Mouse (Mus musculus): Measurements from ENCODE around the gene Pmm1.

GRCm38 (mm10) chr15:81936679-81937078, 24.1 kb downstream of the Pmm1 start, which contains the start of gene Csdc2:
- TF ChIP-seq CTCF (IDR thresholded peaks at IDR 0.05; ENCODE audit: borderline replicate concordance, control insufficient read depth, extremely low read depth, insufficient read depth, low read length, poor library complexity) (no peak), POLR2A (IDR thresholded peaks at IDR 0.05; ENCODE audit: control insufficient read depth, extremely low read depth, insufficient read depth, low read length, poor library complexity) (no peak)

Measured in thymus, adult 2 months (tissue).